Mouse (Mus musculus) E14TG2a.4 (cell line): ENCODE data around the gene Olfr575.

ENCODE experiments used
- CTCF ChIP-seq: conservative IDR thresholded peaks from 2 replicates; pipeline ENCODE4 v1.5.1; 2014; ENCODE audit warnings: low read length
- NANOG ChIP-seq: IDR thresholded peaks from 2 replicates; pipeline ENCODE4 v1.6.1; 2014; ENCODE audit warnings: borderline replicate concordance, low read length, mixed read lengths
- POU5F1 ChIP-seq: IDR thresholded peaks from 2 replicates; pipeline ENCODE4 v1.6.1; 2014; ENCODE audit warnings: low read length, borderline replicate concordance

- no peak for TF ChIP-seq CTCF
- TF ChIP-seq POU5F1, result no peak
- no peak for TF ChIP-seq NANOG
Observed at GRCm38 (mm10) chr7:102948167-102948566, 10.4 kb downstream of the Olfr575 start, which contains the start of gene Olfr574.
